Mouse (Mus musculus): ENCODE measurements at regions not wholly inside any gene's neighbourhood (a gene's known extent, or its start where the extent isn't known, plus 50 kb on each side); places are given as distances from the start of the nearest gene placed in this dataset.

GRCm38 (mm10) chr10:99644981-99645380 is 114.5 kb downstream of the Csl start:
- TF ChIP-seq CTCF (IDR thresholded peaks at IDR 0.05; ENCODE audit: low read depth, low read length): no peak
- no peak for TF ChIP-seq GATA1 (IDR thresholded peaks at IDR 0.05; ENCODE audit: borderline replicate concordance, low read length)
- TF ChIP-seq POLR2AphosphoS5 (IDR thresholded peaks at IDR 0.05; ENCODE audit: insufficient replicate concordance, low read depth, low read length): no peak
- TF ChIP-seq GATA2 (IDR thresholded peaks at IDR 0.05; ENCODE audit: borderline replicate concordance, low read depth, low read length): no peak
- no peak for TF ChIP-seq TAL1 (conservative IDR thresholded peaks at IDR 0.05; ENCODE audit: low read depth, low read length)
